Mouse (Mus musculus): ENCODE data around the gene Flt1. TPM values are rescaled to one million over a fixed set of nuclear protein-coding genes. Genes with fewer than 3 reads are reported as not detected.

Flt1 gene
- polyA plus RNA-seq, 2 experiments, result 1.1 to 1.9 TPM

GRCm38 (mm10) chr5:147641452-147641851 lies 84.4 kb downstream of the Flt1 start:
- no peak for ATAC-seq (ENCODE audit: insufficient read depth)
- whole genome bisulfite sequencing (ENCODE audit: insufficient replicate concordance), result 57% methylated on average over 7 of the region's 7 CpGs
- Histone ChIP-seq H3K27ac (no peak overlapping the region), H3K4me1 (replicated peaks; ENCODE audit: control insufficient read depth in 2 of 2, insufficient read depth in 2 of 2, low read length in 1 of 2) (no peaks in the 10 kb centered on the region), H3K4me3 (ENCODE audit: insufficient read depth in 1 of 2, low read depth in 2 of 2, low read length in 2 of 2) (no peak overlapping the region), H3K9me3 (ENCODE audit: control insufficient read depth, low read length) (no peaks in the 10 kb centered on the region), H3K4me2 (ENCODE audit: low read depth) (no peak overlapping the region), H3K27me3 (ENCODE audit: control insufficient read depth, insufficient read depth, low read length) (no peaks in the 10 kb centered on the region), H3K36me3 (replicated peaks; ENCODE audit: control insufficient read depth, insufficient read depth, low read depth) (no peaks in the 10 kb centered on the region), H3K9ac (replicated peaks) (no peak overlapping the region)
- DNase-seq (ENCODE audit: low read depth in 3 of 3, low spot score in 3 of 3), result no peak
- no peak for TF ChIP-seq EP300 (IDR thresholded peaks at IDR 0.05; ENCODE audit: low read depth)
- no peak for TF ChIP-seq CTCF (IDR thresholded peaks at IDR 0.05; ENCODE audit: low read depth)

- no peak overlapping the region for H3K27ac ChIP-seq
- no peak overlapping the region for H3K4me3 ChIP-seq (ENCODE audit: insufficient read depth in 1 of 2, low read depth in 2 of 2, low read length in 2 of 2)
- H3K36me3 ChIP-seq (replicated peaks; ENCODE audit: control insufficient read depth, insufficient read depth, low read depth), result no peaks in the 10 kb centered on the region
- DNase-seq (ENCODE audit: low read depth in 3 of 3, low spot score in 3 of 3), result no peak
- ATAC-seq (ENCODE audit: insufficient read depth), result no peak
- H3K4me1 ChIP-seq (replicated peaks; ENCODE audit: control insufficient read depth in 2 of 2, insufficient read depth in 2 of 2, low read length in 1 of 2), result no peaks in the 10 kb centered on the region
- no peaks in the 10 kb centered on the region for H3K9me3 ChIP-seq (ENCODE audit: control insufficient read depth, low read length)
- WGBS (ENCODE audit: insufficient replicate concordance), result 55% methylated on average over 5 of the region's 5 CpGs
- TF ChIP-seq CTCF (IDR thresholded peaks at IDR 0.05; ENCODE audit: low read depth), result no peak
- TF ChIP-seq EP300 (IDR thresholded peaks at IDR 0.05; ENCODE audit: low read depth), result no peak
- no peak overlapping the region for H3K4me2 ChIP-seq (ENCODE audit: low read depth)
- no peaks in the 10 kb centered on the region for H3K27me3 ChIP-seq (ENCODE audit: control insufficient read depth, insufficient read depth, low read length)
- H3K9ac ChIP-seq (replicated peaks), result no peak overlapping the region
Measured at GRCm38 (mm10) chr5:147639940-147640339, 85.9 kb downstream of the Flt1 start.

GRCm38 (mm10) chr5:147636676-147637075 lies 89.1 kb downstream of the Flt1 start:
- H3K27me3 ChIP-seq (ENCODE audit: control insufficient read depth, insufficient read depth, low read length), result no peaks in the 10 kb centered on the region
- no peaks in the 10 kb centered on the region for H3K4me1 ChIP-seq (replicated peaks; ENCODE audit: control insufficient read depth in 2 of 2, insufficient read depth in 2 of 2, low read length in 1 of 2)
- H3K9me3 ChIP-seq (ENCODE audit: control insufficient read depth, low read length), result no peaks in the 10 kb centered on the region
- no peak overlapping the region for H3K9ac ChIP-seq (replicated peaks)
- DNase-seq (ENCODE audit: low read depth in 3 of 3, low spot score in 3 of 3) (no peak), ATAC-seq (ENCODE audit: insufficient read depth) (no peak)
- WGBS (ENCODE audit: insufficient replicate concordance), result 66% methylated on average over 3 of the region's 3 CpGs
- no peak for TF ChIP-seq CTCF (IDR thresholded peaks at IDR 0.05; ENCODE audit: low read depth)
- no peak for TF ChIP-seq EP300 (IDR thresholded peaks at IDR 0.05; ENCODE audit: low read depth)
- H3K4me2 ChIP-seq (ENCODE audit: low read depth), result no peak overlapping the region
- H3K36me3 ChIP-seq (replicated peaks; ENCODE audit: control insufficient read depth, insufficient read depth, low read depth), result no peaks in the 10 kb centered on the region
- no peak overlapping the region for H3K4me3 ChIP-seq (ENCODE audit: insufficient read depth in 1 of 2, low read depth in 2 of 2, low read length in 2 of 2)
- no peak overlapping the region for H3K27ac ChIP-seq

GRCm38 (mm10) chr5:147635883-147636282 lies 89.9 kb downstream of the Flt1 start:
- no peak overlapping the region for H3K9ac ChIP-seq (replicated peaks)
- H3K27me3 ChIP-seq (ENCODE audit: control insufficient read depth, insufficient read depth, low read length), result no peaks in the 10 kb centered on the region
- no peak overlapping the region for H3K4me3 ChIP-seq (ENCODE audit: insufficient read depth in 1 of 2, low read depth in 2 of 2, low read length in 2 of 2)
- no peaks in the 10 kb centered on the region for H3K4me1 ChIP-seq (replicated peaks; ENCODE audit: control insufficient read depth in 2 of 2, insufficient read depth in 2 of 2, low read length in 1 of 2)
- 81% methylated on average over 8 of the region's 8 CpGs for WGBS (ENCODE audit: insufficient replicate concordance)
- no peak for DNase-seq (ENCODE audit: low read depth in 3 of 3, low spot score in 3 of 3)
- TF ChIP-seq EP300 (IDR thresholded peaks at IDR 0.05; ENCODE audit: low read depth) (no peak), CTCF (IDR thresholded peaks at IDR 0.05; ENCODE audit: low read depth) (no peak)
- no peak overlapping the region for H3K27ac ChIP-seq
- ATAC-seq (ENCODE audit: insufficient read depth), result no peak
- H3K4me2 ChIP-seq (ENCODE audit: low read depth), result no peak overlapping the region
- H3K9me3 ChIP-seq (ENCODE audit: control insufficient read depth, low read length), result no peaks in the 10 kb centered on the region
- no peaks in the 10 kb centered on the region for H3K36me3 ChIP-seq (replicated peaks; ENCODE audit: control insufficient read depth, insufficient read depth, low read depth)

- no peak overlapping the region for H3K9ac ChIP-seq (replicated peaks)
- 57% methylated on average over 11 of the region's 11 CpGs for WGBS (ENCODE audit: insufficient replicate concordance)
- DNase-seq (ENCODE audit: low read depth in 3 of 3, low spot score in 3 of 3) (no peak), ATAC-seq (ENCODE audit: insufficient read depth) (no peak)
- H3K27me3 ChIP-seq (ENCODE audit: control insufficient read depth, insufficient read depth, low read length), result no peaks in the 10 kb centered on the region
- H3K27ac ChIP-seq, result no peak overlapping the region
- no peaks in the 10 kb centered on the region for H3K9me3 ChIP-seq (ENCODE audit: control insufficient read depth, low read length)
- H3K36me3 ChIP-seq (replicated peaks; ENCODE audit: control insufficient read depth, insufficient read depth, low read depth), result no peaks in the 10 kb centered on the region
- H3K4me1 ChIP-seq (replicated peaks; ENCODE audit: control insufficient read depth in 2 of 2, insufficient read depth in 2 of 2, low read length in 1 of 2), result no peaks in the 10 kb centered on the region
- TF ChIP-seq CTCF (IDR thresholded peaks at IDR 0.05; ENCODE audit: low read depth) (no peak), EP300 (IDR thresholded peaks at IDR 0.05; ENCODE audit: low read depth) (no peak)
- no peak overlapping the region for H3K4me2 ChIP-seq (ENCODE audit: low read depth)
- H3K4me3 ChIP-seq (ENCODE audit: insufficient read depth in 1 of 2, low read depth in 2 of 2, low read length in 2 of 2), result no peak overlapping the region
Measured at GRCm38 (mm10) chr5:147634016-147634415, 91.8 kb downstream of the Flt1 start.

Measured in liver, embryonic 14.5 days (tissue).